Mouse (Mus musculus) lung, adult 10 weeks (tissue): ENCODE data around the gene Galnt13. TPM values are rescaled to one million over a fixed set of nuclear protein-coding genes. Genes with fewer than 3 reads are reported as not detected.

ENCODE experiments used
- polyA plus RNA-seq: library from polyadenylated mRNA; stranded (reverse); fragments of 350-450 nt; fragmentation: Illumina TruSeq; extraction: RNeasy Lipid Tissue Mini Kit (QIAGEN cat#74804); gene quantifications from one replicate; pipeline ENCODE4 v1.2.3, GENCODE M21; 2014; ENCODE audit warnings: low read depth, low replicate concordance; ENCODE audit not compliant: insufficient read depth

Gene Galnt13
- polyA plus RNA-seq = 0.61 TPM

GRCm38 (mm10) chr2:54435937-54436735 lies at the start of gene Galnt13:
Gene Galnt13 (plus strand): TSS chr2:54436317.

